Mouse (Mus musculus): ENCODE measurements at regions not wholly inside any gene's neighbourhood (a gene's known extent, or its start where the extent isn't known, plus 50 kb on each side); places are given as distances from the start of the nearest gene placed in this dataset.

- Histone ChIP-seq H3K9ac (ENCODE audit: low read depth, low read length) (no peak overlapping the region), H3K4me2 (replicated peaks; ENCODE audit: low read depth) (no peak overlapping the region), H3K9me3 (ENCODE audit: control insufficient read depth) (no peaks in the 10 kb centered on the region), H3K27ac (ENCODE audit: low read depth, low read length) (no peak overlapping the region), H3K27me3 (replicated peaks; ENCODE audit: control insufficient read depth, insufficient read depth, low read length) (no peaks in the 10 kb centered on the region), H3K36me3 (ENCODE audit: control insufficient read depth, insufficient read depth) (no peaks in the 10 kb centered on the region), H3K4me1 (replicated peaks; ENCODE audit: control insufficient read depth, insufficient read depth, low read length) (no peaks in the 10 kb centered on the region), H3K4me3 (ENCODE audit: low read depth, low read length) (no peak overlapping the region)
- WGBS = 76% methylated on average over 3 of the region's 3 CpGs
- TF ChIP-seq CTCF (IDR thresholded peaks at IDR 0.05; ENCODE audit: low read depth) = no peak
- no peak for ATAC-seq
Measured at GRCm38 (mm10) chr17:15640776-15641175, 64.0 kb upstream of the Chd1 start.

- no peaks in the 10 kb centered on the region for H3K4me1 ChIP-seq (replicated peaks; ENCODE audit: control insufficient read depth, insufficient read depth, low read length)
- no peak for TF ChIP-seq CTCF (IDR thresholded peaks at IDR 0.05; ENCODE audit: low read depth)
- no peaks in the 10 kb centered on the region for H3K9me3 ChIP-seq (ENCODE audit: control insufficient read depth)
- no peaks in the 10 kb centered on the region for H3K36me3 ChIP-seq (ENCODE audit: control insufficient read depth, insufficient read depth)
- H3K27ac ChIP-seq (ENCODE audit: low read depth, low read length) = no peak overlapping the region
- no peak overlapping the region for H3K9ac ChIP-seq (ENCODE audit: low read depth, low read length)
- H3K27me3 ChIP-seq (replicated peaks; ENCODE audit: control insufficient read depth, insufficient read depth, low read length) = no peaks in the 10 kb centered on the region
- 75% methylated on average over 3 of the region's 3 CpGs for WGBS
- no peak overlapping the region for H3K4me3 ChIP-seq (ENCODE audit: low read depth, low read length)
- no peak for ATAC-seq
- H3K4me2 ChIP-seq (replicated peaks; ENCODE audit: low read depth) = no peak overlapping the region
Measured at GRCm38 (mm10) chr17:15641764-15642163, 63.0 kb upstream of the Chd1 start.

- no peaks in the 10 kb centered on the region for H3K4me1 ChIP-seq (replicated peaks; ENCODE audit: control insufficient read depth, insufficient read depth, low read length)
- TF ChIP-seq CTCF (IDR thresholded peaks at IDR 0.05; ENCODE audit: low read depth) = no peak
- H3K4me3 ChIP-seq (ENCODE audit: low read depth, low read length) = no peak overlapping the region
- no peaks in the 10 kb centered on the region for H3K9me3 ChIP-seq (ENCODE audit: control insufficient read depth)
- H3K36me3 ChIP-seq (ENCODE audit: control insufficient read depth, insufficient read depth) = no peaks in the 10 kb centered on the region
- no peak overlapping the region for H3K4me2 ChIP-seq (replicated peaks; ENCODE audit: low read depth)
- no peak overlapping the region for H3K27ac ChIP-seq (ENCODE audit: low read depth, low read length)
- no peaks in the 10 kb centered on the region for H3K27me3 ChIP-seq (replicated peaks; ENCODE audit: control insufficient read depth, insufficient read depth, low read length)
- ATAC-seq = no peak
- H3K9ac ChIP-seq (ENCODE audit: low read depth, low read length) = no peak overlapping the region
- 18% methylated on average over 1 of the region's 1 CpGs for WGBS
Measured at GRCm38 (mm10) chr17:15646768-15647167, 58.0 kb upstream of the Chd1 start.

- WGBS = 60% methylated on average over 8 of the region's 8 CpGs
- Histone ChIP-seq H3K9ac (ENCODE audit: low read depth, low read length) (no peak overlapping the region), H3K4me3 (ENCODE audit: low read depth, low read length) (no peak overlapping the region), H3K4me1 (replicated peaks; ENCODE audit: control insufficient read depth, insufficient read depth, low read length) (no peaks in the 10 kb centered on the region; the same call in 1 of the 2 replicates), H3K4me2 (replicated peaks; ENCODE audit: low read depth) (no peak overlapping the region), H3K27ac (ENCODE audit: low read depth, low read length) (no peak overlapping the region), H3K9me3 (ENCODE audit: control insufficient read depth) (no peaks in the 10 kb centered on the region), H3K27me3 (replicated peaks; ENCODE audit: control insufficient read depth, insufficient read depth, low read length) (no peaks in the 10 kb centered on the region), H3K36me3 (ENCODE audit: control insufficient read depth, insufficient read depth) (no peaks in the 10 kb centered on the region)
- no peak for ATAC-seq
- no peak for TF ChIP-seq CTCF (IDR thresholded peaks at IDR 0.05; ENCODE audit: low read depth)
Measured at GRCm38 (mm10) chr17:15650089-15650742, 54.6 kb upstream of the Chd1 start.

DNA sequence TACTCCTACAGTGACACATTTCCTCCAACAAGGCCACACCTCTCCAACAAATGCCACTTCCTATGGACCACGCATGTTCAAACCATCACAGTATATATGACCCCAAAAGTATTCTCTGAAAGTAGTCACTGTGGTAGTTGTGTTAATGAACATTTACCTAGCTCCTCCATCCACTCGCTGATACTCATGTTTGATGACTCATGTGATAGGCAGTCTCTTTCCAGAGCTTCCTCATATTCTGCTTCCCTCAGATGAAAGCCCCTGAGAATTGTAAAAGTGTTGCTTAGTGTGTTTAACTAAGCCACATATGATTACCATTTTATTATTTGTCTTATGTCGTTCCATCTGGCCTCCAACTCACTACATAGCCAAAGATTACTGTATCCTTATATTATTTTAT lies 52.9 kb upstream of the Chd1 start:
- Histone ChIP-seq H3K9ac (ENCODE audit: low read depth, low read length) (no peak overlapping the region), H3K4me3 (ENCODE audit: low read depth, low read length) (no peak overlapping the region), H3K9me3 (ENCODE audit: control insufficient read depth) (no peaks in the 10 kb centered on the region), H3K27me3 (replicated peaks; ENCODE audit: control insufficient read depth, insufficient read depth, low read length) (no peaks in the 10 kb centered on the region), H3K4me2 (replicated peaks; ENCODE audit: low read depth) (no peak overlapping the region), H3K4me1 (replicated peaks; ENCODE audit: control insufficient read depth, insufficient read depth, low read length) (no peaks in the 10 kb centered on the region; the same call in 1 of the 2 replicates), H3K27ac (ENCODE audit: low read depth, low read length) (no peak overlapping the region), H3K36me3 (ENCODE audit: control insufficient read depth, insufficient read depth) (no peaks in the 10 kb centered on the region)
- WGBS = 59% methylated on average over 3 of the region's 3 CpGs
- no peak for ATAC-seq
- TF ChIP-seq CTCF (IDR thresholded peaks at IDR 0.05; ENCODE audit: low read depth) = no peak

Measured in intestine, postnatal 0 days (tissue).